Mouse (Mus musculus): ENCODE measurements around the gene Abca17.

The Abca17 gene

GRCm38 (mm10) chr17:24350926-24351759 lies at the start of gene Abca17:
Abca17 (minus strand) TSS chr17:24351068.
- no peak for DNase-seq (ENCODE audit: low spot score)

DNA sequence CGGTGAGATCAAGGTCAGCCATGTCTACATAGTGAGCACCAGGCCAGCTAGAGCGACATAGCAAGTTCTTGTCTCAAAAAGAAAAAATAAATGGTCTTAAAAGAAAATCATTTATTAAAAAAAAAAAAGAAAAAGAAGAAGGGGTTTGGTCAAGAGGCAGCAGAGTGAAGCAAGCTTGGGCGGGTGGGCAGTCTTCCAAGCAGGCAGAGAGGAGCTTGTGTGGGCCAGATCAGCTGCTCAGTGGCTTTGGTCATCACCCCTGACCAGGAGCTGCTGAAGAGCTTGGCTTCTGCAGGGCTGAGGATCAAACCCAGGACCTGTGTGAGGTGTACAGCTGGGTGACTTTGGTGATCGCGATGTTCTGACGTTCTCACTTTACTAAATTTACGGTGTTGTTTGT lies 43.6 kb upstream of the Abca17 start:
- DNase-seq (ENCODE audit: low spot score), result no peak

GRCm38 (mm10) chr17:24393527-24393926 lies 42.7 kb upstream of the Abca17 start:
- no peak for DNase-seq (ENCODE audit: low spot score)

- no peak for DNase-seq (ENCODE audit: low spot score)
These were observed 40.3 kb upstream of the Abca17 start for GRCm38 (mm10) chr17:24391149-24391548.

DNA sequence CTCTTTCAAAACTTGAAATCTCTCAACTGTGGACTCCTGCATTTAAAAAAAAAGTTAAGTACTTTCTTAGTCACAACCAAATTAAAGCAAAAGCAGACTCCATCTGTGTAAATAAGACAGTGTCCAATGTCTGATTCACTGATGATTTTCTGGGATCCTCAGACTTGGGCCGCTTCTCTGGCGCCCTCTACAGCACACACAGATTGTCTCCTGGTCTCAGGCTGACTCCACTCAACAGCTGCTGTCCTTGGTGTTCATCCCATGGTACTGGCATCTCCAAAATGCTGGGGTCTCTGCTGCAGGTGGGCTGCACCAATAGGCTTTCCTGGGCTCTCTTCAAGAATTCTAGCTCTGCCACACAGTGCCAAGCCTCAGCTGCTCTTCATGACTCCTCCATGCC lies 39.0 kb upstream of the Abca17 start:
- no peak for DNase-seq (ENCODE audit: low spot score)

- no peak for DNase-seq (ENCODE audit: low spot score)
These were observed 37.8 kb upstream of the Abca17 start for GRCm38 (mm10) chr17:24388711-24389110.

DNA sequence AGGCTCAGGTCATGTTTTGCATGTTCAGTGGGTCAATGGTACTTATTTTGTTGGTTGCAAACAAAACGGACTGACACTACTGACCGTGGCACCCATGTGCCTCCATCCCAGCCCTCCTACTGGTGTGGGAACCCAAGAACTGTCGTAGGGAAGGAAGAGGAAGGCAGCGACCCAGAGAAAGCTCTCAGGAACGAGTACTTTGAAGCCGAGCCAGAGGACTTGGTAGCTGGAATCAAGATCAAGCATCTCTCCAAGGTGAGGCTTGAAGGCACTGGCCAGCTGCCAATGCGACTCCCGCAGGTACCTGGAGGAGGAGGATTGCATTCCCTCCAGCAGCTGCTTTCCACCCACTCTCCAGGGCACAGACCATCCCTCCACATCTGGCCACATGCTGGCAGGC lies 32.9 kb upstream of the Abca17 start:
- DNase-seq (ENCODE audit: low spot score), result no peak

DNA sequence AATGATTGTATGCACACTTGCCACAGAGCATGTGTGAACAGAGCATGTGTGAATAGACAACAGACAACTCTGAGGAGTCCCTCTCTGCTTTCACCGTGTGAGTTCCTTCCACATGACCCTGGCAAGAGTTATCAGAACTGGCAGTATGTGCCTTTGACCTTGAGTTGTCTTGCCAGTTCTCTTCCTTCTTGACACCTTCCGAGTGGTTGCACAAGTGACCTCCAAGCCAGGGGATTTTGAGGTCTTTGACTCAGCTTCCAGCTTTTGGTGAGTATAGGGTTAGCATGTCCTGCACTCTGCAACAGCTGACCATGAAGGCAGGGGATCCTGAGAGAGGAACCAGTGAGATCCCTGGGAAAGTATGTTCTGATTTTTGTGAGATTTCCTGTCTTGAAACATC lies 27.6 kb upstream of the Abca17 start:
- no peak for DNase-seq (ENCODE audit: low spot score)

GRCm38 (mm10) chr17:24375886-24376285 lies 25.0 kb upstream of the Abca17 start:
- DNase-seq (ENCODE audit: low spot score), result no peak

GRCm38 (mm10) chr17:24375094-24375712 lies 24.3 kb upstream of the Abca17 start:
- DNase-seq (ENCODE audit: low spot score), result no peak

GRCm38 (mm10) chr17:24365863-24366262 lies 15.0 kb upstream of the Abca17 start:
- no peak for DNase-seq (ENCODE audit: low spot score)

GRCm38 (mm10) chr17:24364461-24364860 lies 13.6 kb upstream of the Abca17 start:
- DNase-seq (ENCODE audit: low spot score), result no peak

GRCm38 (mm10) chr17:24362527-24362926 lies 11.7 kb upstream of the Abca17 start:
- no peak for DNase-seq (ENCODE audit: low spot score)

- no peak for DNase-seq (ENCODE audit: low spot score)
These were observed 10.4 kb upstream of the Abca17 start for GRCm38 (mm10) chr17:24361291-24361690.

DNA sequence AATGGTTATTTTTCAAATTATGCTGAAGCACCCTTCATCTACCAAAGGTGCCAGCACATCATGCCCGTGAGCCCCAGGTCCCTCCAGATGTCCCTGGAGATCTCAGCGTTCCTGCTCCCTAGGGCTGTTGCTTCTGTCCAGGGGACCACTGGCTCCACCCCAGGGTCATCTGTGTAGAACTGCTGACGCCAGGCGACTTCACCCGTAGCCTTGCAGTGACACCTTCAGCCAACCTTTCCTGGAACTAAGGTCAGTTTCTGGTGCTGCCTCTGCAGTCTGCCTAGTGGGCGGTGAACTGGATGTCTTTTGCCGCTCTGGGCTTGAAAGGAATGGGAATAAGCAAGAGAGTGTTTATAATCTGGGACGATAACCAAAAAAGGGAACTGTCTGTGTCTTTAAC lies 10.0 kb upstream of the Abca17 start:
- DNase-seq (ENCODE audit: low spot score), result no peak

- no peak for DNase-seq (ENCODE audit: low spot score)
These were observed 9.0 kb upstream of the Abca17 start for GRCm38 (mm10) chr17:24359903-24360302.

DNA sequence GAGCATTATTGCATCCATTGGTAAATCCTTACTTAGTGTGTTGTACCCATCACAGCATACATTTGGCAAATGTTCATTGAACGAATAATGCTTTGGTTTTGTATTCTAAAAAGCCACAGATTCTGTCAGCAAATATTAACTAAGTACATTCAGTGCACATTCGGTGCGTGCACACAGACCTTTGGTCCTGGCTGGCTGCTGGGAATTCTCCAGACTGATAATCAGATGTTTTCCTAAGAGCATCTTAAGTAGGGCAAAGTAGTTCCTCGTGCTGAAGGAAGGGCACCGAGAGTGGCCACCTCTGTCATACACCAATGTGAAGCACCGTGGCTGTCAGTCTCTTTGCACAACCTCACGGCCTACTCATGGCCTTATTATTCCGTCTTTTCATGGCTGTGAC lies 8.1 kb upstream of the Abca17 start:
- DNase-seq (ENCODE audit: low spot score), result no peak

DNA sequence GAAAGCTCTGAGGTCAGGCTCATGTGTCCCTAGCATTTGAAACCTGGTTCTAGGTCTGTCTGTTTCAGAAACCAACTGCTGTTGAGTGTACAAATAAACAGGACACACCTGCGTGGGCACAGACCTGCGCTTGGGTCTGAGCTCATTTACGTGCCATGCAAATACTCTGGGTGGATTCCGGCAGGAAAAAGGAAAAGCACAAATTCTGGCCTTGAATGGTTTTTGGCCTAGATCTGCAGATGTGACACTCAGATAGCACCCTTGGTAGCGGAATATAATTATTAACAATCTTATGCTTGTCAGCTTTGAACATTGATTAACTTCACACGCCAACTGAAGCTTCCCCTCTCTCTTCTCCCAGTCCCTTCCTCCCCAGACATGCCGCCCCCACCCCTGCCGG lies 4.4 kb upstream of the Abca17 start:
- no peak for DNase-seq (ENCODE audit: low spot score)

GRCm38 (mm10) chr17:24353960-24354359 lies 3.1 kb upstream of the Abca17 start:
- DNase-seq (ENCODE audit: low spot score), result no peak

DNA sequence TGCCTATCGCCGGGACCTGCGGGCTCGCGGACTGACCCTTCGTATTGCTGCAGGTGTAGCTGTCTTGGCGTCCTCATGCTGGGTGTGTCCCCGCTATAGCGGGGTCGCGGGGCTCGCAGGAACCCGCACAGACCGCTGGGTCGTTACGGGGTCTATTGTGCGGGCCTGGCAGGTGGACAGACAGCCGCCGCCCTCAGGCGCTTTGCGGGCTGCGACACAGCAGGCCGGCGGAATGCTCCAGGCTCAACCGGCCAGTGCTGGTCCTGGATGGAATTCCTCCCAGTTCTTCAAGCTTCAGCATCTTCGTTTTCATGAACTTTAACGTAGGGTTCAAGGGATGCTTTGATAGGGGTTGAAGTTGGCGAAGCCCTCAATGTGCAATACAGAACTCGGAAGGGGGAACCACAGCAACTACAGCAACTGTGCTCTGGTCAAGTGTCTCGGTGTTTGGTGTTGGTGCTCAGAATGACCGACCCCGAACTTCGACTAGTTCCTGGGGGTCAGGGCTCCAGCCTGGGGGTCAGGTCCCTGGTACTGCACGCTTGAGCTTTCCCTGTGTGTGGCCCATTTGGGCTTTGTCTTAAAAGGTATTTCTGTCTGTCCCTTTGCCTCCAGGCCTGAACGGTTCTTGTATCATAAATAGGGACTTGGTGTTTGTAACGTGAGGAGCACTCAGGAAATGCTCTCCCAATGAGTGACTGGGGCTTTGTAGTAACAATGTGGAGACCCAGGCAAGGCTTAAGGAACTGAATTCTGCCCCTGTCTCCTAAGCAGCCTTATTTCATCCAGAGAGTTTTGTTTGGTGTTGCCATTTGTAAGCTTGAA lies 1.7 kb upstream of the Abca17 start:
- DNase-seq (ENCODE audit: low spot score), result no peak

DNA sequence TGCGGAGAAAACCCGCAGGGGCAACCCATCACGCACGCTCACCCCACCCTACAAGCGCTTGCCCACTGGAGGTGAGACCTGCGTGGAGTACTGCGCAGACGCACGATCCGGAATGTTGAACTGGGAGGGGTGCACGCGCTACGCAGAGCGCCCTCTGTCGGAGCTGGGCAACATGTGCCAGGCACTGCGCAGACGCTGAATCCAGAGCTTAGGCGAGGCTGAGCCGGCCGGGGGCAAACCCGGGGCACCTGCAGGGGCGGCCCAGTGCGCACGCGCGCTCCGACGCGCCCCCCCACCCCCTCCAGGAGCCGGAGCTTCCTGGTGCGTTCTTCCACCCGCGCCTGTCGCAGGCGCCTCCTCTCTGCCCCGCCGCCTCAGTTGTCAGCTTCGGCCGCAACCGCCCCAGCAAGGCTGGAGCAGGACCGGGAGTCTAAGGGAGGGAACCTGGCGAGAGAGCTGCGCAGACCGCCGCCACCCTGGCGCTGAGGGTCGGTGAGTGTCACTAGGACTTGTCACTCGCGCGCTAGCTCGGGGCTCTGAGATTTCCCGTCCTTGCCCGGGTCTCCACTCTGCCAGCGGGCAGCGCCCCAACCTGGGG lies 991 bp upstream of the Abca17 start, which contains the start of gene Abca3:
Gene Abca3, plus strand, starts transcription at position 191 of the 598 bp plus-strand sequence.
- DNase-seq (ENCODE audit: low spot score), result peak; percentile 64

DNA sequence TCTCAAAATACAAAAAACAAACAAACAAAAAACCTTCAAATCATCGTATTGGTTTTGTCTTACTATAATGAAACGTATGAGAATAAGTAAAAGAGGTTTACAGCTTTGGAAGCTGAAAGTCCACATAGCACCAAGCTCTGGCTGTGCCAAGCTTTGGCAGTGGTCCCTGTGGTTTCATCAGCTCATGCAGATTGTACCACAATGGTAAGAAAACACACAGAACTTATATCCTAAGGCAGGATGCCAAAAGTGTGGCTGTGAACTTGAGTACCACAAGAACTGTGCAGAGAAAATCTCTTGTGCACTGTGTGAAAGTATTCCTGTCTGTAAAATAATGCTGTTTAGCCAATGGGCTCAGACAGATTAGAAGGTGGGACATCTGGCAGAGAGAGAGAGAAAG lies 1.7 kb downstream of the Abca17 start:
- no peak for DNase-seq (ENCODE audit: low spot score)

Measured in ovary, postnatal 10 days (tissue).